Mouse (Mus musculus) adrenal gland, postnatal 36 days (tissue): ENCODE results near the gene Bcl2l12. TPM values are rescaled to one million over a fixed set of nuclear protein-coding genes. Genes with fewer than 3 reads are reported as not detected.

Experiments
- DNase-seq, 2 experiments: peaks; one replicate each; pipeline ENCODE4 v3.0.0; 2021; ENCODE audit warnings: mixed read lengths in 1 of 2
- total RNA-seq, 2 experiments: library from RNA; stranded (reverse); gene quantifications; 2 replicates each; pipeline ENCODE4 v1.2.3; 2021

The Bcl2l12 gene
- total RNA-seq, 2 experiments from 2014 or later = 16.5 to 17.4 TPM

DNA sequence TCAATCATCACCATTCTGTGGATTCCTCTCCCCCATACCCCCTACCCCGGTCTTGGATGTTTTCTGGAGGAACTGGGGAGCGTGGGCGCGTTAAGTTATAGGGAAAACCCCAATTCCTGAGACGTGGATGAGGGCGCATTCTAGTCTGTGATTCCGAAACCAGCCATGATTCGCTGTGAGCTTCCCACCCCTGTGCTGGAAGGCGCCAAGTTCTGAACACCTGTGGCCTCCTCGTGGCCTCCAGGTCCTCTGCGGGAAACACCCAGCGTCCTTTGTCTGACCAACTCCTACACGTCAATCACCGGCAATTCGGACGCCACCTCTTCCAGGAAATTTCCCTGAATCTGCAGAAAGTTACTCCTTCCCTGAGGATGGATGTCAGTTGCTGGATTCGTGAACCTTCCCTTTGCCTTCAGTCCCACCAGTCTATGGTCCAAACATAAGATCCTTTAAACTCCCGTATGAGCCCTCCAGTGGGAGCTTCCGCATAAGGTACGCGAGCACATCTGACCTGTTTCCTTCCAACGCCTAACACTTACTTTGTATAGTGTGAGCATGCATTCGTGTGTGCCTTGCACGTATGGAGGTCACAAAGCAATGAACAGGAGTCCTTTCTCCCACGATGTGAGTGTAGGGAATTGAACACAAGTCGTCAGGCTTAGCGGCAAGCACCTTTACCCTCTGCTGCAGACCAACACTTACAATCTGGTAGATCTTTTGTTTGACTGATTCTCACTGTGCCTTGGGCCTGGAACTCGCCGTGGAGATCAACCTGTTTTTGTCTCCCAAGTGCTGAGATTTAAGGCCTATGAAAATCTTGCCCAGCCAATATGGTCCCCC lies 11.4 kb downstream of the Bcl2l12 start:
- no peak for DNase-seq

DNA sequence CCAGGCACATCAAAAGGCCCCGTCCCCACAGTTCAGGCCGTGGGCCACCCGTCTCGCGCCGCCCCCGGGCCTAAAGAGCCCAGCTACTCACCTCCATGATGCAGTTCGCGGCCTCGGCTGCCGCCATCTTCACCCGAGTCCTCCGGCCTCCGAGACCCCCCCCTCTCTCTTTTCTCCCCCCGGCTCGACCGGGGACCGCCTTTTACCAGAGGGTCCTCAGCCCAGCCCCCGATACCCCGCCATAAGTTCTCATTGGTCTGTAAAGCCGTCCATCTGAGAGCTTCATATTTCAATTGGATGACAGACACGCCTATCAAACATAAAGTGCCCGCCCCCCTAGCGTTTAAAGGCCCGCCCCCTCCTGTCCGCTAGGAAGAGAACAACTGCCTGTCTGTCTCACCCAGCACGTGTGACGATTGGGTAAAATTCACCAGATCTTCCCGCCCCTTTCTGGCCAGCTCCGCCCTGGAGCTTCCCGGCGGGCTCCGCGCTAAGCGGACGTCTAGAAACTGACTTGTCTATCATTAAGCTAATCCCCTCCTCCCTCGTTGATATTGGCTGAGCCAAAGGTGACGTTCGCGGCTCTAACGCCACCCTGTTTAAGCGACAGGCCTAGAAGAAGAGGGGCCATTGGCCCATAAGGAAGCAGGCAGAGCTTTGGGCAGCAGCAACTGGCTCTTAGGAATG lies 12.2 kb downstream of the Bcl2l12 start, which contains the start of gene Prmt1:
Gene Prmt1 (minus strand): TSS at position 377 of the 687 bp plus-strand sequence.
- DNase-seq = peak; percentile 95 to 97

DNA sequence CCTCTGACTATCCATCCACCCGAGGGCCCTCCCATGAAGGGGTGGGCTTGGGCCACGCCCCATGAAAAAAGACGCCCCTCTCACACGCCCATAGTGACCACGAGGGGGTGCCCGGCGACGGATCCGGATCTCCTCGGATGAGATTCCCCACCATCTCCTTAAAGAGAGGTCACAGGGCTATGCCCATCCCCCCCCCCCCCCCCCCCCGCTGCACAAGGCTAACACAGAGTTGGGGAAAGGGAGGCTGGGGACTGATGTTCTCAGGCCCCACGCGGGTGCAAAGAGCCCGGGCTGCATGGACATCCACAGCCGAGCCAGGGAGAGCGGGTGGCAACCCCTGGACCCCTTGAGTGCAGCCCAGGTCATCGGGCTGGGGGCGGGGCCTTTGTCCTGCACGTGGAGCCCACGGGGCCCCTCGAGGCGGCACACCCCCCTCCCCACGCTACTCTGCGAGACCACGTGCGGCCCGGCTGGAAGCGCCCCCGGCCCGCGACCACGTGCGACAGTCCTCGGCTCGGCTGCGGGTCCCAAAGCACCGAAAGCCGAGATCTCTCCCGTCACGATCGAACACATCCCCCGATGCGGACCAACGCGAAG lies 12.8 kb downstream of the Bcl2l12 start:
- DNase-seq = peak; percentile 74 to 79

DNA sequence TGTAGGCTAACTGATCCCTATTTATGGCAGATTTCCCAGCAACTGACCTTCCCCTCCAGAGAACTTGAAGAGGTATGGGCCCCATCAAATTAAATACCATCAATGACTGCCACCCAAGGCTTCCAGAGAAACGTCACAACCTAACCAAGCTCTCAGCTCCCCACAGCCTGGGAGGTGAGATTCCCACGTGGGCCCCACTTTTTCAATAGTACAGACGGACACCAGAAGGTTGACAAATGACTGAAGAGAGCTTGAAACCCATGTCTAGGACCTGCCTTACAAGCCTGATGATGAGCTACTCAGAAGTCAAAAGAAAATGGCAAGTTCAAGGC lies 13.7 kb downstream of the Bcl2l12 start:
- no peak for DNase-seq

DNA sequence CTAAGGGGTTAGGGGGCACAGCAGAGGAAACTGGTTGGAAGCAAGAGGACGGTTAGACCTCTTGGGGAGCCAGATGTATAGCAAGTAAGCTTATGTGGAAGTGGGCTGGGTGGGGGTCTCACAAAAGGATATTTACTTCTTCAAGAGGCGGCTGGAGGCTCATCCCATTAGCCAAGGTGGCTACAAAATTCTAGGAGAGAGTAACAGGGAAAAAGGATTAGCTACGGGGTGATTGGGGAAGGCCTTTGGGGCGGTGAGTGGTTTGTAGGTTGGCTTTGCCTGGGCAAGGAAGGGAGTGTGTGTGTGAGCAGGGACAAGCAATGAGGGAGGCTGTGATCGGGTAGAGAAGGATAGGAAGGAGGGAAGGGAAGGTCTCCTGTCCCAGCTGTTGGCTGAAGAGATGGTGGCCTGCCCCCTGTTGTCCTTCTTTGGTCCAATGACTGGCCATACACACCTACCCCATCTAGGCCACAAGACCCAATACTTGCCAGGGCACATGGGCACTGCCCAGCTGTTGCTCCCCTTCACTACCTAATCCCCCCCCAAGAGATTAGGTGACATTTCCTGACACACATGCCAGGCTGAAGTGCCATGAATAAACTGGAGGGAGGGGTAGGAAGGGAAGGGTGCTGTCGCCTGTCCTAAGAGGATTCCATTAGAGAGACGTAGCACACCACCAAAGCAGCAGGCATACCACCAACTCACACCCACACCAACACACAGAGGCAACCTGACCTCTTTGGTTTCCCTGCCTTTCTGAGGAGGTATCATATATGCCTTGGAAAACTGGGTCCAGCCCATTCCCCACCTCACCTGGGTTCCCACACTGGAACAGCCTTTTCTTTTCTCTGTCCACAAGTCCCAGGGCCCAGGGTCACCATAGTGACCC lies 14.3 kb downstream of the Bcl2l12 start:
- no peak for DNase-seq

DNA sequence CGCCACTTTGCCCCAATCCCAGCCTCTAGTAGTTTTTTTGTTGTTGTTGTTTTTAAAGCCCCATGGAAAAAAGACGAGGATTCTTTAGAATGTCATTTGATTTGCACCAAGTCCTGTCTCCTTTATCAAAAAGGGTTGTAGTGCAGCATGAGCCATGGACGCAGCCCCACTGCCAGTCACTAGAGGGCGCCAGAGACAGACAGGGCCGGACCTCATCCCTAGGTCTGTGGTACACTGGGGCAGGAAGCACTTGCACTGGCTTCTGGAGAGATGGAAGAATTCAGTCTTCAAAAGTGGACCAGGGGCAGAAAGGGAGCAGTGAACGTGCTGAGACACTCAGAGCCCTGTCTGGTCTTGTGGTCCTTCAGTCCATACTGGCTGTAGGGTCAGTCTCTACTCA lies 15.4 kb downstream of the Bcl2l12 start:
- DNase-seq = peak; percentile 91 to 93

DNA sequence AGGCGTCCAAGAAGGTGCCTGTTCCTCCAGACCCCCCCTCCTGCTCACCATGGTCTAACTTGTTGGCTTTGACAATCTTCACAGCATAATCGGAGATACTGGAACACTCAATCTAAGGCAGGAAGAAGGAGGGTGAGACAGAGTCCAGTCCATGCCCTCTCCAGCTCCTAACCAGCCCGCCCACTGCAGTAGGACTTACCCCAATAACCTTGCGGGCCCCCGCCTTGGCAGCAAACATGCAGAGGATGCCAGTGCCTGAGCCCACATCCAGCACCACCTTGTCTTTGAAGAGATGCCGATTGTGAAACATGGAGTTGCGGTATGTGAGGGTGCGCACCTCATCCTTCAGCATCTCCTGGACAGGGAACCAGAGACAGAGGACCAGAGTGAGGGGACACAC lies 17.0 kb downstream of the Bcl2l12 start:
- DNase-seq = no peak

DNA sequence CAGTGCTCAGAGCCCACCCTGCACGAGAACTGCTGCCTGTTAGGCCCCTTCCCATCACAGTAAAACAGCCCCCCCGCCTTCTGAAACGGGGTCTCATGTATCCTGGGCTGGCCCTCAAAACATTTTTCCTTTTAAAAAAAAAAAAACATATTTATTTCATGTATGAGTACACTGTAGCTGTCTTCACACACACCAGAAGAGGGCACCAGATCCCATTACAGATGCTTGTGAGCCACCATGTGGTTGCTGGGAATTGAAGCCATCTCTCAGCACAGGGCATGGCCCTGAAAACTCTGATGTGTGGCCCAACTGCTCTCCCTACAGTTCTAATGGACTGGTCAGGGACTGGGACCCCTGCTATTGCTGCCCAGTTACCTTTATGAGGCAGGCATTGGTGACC lies 20.2 kb downstream of the Bcl2l12 start:
- DNase-seq = no peak

DNA sequence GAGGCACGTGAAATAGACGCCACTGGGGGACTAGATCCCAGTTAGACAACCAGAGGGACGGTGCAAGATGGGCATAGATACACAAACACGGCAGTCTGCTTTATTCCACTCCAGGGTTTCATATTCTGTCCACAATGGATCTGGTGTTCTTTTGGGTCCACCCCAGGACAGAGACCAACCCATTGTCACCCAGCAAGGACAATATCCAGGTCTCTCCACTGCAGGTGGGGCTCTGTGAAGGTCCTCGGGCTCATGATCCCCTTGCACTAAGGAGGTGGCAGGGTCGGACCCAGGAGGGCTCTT lies 23.4 kb downstream of the Bcl2l12 start:
- no peak for DNase-seq

DNA sequence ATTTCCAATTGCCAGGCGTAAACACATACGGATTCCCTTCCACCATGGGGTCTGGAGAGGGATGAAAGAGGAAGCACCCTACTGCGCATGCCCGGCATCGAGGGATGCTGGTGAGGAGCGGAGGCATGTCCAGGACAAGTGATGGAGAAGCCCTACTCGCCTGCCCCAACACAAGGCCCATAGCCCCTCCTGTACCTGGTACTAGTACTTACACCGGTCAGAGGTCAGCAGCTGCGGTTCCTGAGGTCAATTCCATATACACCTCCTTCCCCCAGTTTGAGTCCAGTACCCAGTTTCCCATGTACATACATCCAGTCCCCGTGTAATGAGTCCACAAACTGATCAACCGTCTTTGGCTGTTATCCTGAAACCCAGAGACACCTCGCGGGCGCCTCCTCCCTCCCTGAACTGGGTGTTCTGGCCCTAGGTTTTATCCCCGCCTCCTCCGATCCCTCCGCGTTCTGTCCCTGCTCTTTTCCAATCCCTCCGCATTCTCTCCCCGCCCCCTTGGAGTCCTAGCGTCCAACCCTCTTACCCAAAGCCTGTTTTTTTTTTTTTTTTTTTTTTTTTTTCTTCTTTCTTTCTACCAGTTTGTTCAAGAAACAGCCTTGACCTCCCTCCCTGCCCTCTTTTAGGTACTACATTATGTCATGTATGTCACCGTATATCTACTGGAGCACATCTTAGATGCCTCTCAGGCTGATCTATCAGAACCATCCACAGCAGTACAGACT lies 24.0 kb downstream of the Bcl2l12 start, which contains the start of gene Cpt1c:
Gene Cpt1c (minus strand): TSS at position 469 of the 734 bp plus-strand sequence.
- peak; percentile 81 to 86 for DNase-seq

DNA sequence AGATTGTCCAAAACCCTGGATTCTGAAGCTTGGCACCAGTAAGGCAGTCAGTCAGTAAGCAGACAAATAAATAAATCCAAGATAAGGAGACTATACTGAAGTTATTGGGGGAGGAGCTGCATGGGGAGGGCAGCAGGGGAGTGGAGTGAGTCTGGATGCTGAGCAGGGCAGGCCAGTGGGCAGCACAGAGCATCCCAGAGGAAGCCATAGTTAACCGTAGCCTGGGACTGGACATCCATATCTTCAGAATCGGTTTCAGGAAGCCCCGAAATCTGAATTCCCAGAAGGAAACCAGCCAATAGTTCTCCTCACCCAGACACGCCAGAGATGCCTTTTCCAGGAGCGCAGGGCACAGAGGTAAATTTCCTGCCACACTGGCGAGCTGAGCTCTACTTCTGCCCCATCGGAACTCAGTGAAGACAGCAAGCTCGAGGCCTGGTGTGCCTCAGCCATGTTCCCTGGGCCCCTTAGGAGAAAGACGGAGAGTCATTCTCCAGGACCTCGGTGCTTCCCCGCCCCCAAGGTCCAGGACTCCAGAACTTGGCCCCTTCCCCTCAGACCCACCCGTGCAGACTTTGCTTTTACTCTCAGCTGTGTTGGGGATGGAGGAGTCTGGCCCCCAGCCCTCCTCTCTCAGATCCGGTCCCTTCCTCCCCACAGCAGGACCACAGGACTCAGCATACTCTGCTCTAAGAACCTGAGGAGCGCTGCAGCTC lies 24.9 kb downstream of the Bcl2l12 start:
- no peak for DNase-seq

DNA sequence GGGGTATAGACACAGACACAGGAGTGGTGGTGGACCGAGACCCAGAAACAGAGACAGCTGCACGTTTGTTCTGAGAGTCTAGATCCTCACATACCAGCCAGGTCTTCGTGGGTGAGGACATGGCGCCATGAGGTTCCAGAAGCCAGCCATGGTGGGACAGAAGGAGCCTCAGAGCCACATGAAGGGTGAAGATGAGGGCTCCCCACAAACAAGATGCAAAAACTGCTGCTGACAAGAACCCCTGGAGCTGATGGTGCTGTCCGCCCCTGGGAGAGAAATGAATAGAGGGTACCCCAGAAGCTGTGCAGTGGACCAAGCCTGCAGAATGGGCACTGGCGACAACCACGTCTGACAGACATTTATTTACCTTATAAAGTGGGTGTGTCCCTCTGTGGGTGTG lies 27.4 kb downstream of the Bcl2l12 start:
- DNase-seq = no peak

DNA sequence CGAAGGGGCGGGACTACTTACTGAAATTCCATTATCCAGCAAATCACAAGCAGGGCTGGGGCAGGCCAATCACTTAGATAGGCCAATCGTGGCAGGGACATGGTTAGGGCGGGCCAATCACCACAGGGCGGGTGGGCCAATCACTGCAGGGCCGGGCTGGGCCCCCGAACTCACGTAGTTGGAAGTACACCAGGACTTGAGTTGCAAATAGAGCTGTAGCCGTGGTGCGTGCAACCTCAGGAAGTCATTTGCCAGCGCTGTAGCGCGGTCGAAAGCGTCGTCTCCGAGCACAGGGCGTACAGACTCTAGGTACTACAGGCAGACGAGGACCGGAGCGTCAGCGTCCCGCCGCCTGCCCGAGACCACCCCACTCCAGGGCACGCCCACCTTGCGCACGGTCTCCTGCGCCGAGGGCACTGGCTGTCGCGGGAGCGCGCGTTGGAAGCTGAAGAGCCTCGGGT lies 28.3 kb downstream of the Bcl2l12 start:
- peak; percentile 83 to 88 for DNase-seq

DNA sequence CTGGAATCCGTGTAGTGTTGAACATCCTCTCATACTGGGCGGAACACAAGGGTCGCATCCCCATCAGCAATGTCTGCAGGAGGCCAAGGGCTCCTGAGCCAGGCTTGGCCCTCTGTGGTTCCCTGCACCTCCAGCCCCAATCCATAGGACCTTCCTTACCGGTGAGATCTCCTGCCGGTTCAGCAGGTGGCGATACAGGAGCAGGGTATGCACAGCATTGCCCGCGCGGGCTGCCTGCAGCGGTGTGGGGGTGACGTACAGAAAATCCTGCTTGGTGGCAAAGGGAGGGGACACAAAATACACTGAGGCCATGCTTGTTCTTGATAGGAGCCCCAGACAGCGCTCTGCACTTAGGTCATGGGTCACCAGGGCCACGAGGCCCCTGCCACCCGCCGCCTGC lies 31.9 kb downstream of the Bcl2l12 start:
- DNase-seq = no peak

DNA sequence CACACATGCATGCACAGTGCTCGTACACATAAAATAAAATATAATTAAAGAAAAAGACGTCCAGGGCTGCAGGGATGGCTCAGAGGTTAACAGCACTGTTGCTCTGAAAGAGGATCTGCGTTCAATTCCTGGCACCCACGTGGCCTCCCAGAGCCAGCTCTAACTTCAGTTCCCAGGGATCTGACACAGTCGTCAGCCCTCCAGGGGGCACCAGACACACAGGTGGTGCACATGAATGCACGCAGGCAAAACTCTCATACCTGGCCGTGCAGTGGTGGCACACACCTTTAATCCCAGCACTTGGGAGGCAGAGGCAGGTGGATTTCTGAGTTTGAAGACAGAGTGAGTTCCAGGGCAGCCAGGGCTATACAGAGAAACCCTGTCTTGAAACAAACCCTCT lies 32.5 kb downstream of the Bcl2l12 start:
- DNase-seq = no peak

DNA sequence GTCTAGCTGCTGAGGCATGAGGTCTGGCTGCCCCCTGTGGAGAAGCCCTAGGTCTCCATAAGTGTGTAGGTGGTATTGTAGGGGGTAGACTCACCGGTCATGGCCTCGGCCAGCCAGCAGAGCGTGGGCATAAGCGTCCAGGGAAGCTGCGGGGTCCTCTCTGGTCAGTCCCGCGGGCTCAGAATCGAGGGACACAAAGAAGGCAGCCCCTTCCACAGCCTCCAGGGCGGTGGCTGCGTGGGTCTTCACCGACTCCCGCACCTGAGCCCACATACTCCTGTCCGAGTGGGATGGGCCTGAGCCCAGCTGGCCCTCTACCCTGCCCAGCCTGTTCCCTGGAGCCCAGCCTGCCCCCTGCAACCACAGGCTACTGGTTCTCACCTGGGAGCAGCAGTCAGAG lies 33.5 kb downstream of the Bcl2l12 start:
- no peak for DNase-seq

DNA sequence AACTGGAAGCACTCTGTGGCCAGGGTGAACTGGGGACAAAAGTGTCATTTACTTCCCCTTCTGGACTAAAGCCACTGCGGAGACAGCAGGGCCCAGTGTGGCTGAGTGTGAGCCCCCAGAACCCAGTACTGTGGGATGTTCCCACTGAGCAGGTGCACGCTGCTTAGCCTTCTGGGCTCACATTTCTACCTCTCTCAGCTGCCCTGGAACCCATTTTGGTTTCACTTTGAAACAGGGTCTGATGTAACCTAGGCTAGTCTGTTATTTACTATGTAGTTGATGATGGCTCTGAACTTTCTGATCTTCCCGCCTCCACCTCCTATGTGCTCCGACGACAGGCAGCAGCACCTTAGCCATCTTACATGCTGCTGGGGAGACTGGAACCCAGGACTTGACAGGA lies 35.7 kb downstream of the Bcl2l12 start:
- no peak for DNase-seq

DNA sequence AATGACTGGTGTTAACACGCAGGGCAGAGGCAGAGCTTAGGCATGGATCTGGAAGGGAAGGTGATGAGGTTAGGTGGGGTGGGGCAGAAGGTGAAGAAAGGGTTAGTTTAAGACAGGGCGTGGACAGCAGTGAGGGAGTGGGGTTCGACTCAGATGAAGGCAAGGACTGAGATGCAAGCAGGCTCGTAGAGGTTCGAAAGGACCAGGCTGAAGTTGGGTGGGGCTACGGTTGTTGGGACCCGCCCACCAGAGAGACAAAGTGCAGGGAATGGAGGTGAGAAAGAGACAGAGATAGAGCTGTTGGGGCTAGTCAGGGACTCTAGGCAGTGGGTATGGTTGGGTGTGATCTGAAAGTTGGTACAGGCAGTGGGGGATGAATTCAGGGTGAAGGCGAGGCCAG lies 36.2 kb downstream of the Bcl2l12 start:
- DNase-seq = no peak

DNA sequence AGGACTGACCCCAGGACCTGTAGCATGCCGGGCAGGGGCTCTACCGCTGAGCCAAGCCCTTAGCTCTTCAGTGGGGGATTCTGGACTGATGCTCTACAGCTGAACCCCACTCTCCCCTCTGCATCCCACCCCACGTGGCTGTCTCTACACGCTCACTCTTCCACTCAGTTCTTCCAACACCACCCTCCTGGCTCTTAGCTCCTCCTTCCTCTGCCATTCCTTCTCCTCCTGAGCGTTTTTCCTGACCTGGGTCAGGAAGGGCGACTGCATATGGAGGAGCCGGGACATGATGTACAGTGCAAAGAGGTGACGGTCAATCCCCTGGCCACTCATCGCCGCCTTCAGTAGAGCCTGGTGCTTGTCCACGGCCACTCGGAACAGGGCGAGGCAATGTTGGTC lies 38.0 kb downstream of the Bcl2l12 start:
- DNase-seq = no peak

DNA sequence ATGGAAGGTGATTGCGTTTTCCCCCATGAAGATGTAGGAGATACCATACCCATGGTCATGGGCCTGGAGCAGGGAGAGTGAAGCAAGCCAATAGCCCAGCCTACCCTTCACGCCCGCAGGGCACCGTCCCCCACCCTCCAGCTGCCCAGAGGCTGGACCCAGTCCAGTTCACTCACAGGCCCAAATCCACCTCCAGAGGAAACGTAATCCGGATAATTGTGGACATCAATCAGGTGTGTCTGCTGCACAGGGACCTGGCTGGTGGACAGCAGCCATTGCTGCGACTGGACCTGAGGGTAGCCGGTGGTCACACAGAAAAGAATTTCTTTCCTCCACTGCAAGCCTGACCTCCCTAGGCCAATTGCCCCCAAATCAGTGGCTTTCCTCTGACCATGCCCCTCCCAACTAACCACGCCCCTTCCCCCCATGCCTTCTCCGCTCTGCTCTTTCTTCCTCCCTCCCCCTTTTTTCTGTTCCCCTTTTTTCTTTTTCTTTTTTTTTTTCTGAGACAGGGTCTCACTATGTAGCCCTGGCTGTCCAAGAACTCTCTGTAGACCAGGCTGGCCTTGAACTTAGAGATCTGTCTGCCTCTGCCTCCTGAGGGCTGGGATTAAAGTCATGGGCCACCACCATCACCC lies 38.5 kb downstream of the Bcl2l12 start:
- no peak for DNase-seq
